Mouse (Mus musculus) bone marrow macrophage, adult 2 months (primary cell): Measurements from ENCODE around the gene Pcnx2.

ENCODE experiments used
- CTCF ChIP-seq: IDR thresholded peaks from 2 replicates; pipeline ENCODE4 v1.5.1; 2012; ENCODE audit warnings: low read depth, mild to moderate bottlenecking, low read length, moderate library complexity
- POLR2A ChIP-seq: IDR thresholded peaks from 2 replicates; pipeline ENCODE4 v1.6.1; 2012; ENCODE audit warnings: mild to moderate bottlenecking, low read depth, low read length, borderline replicate concordance

DNA sequence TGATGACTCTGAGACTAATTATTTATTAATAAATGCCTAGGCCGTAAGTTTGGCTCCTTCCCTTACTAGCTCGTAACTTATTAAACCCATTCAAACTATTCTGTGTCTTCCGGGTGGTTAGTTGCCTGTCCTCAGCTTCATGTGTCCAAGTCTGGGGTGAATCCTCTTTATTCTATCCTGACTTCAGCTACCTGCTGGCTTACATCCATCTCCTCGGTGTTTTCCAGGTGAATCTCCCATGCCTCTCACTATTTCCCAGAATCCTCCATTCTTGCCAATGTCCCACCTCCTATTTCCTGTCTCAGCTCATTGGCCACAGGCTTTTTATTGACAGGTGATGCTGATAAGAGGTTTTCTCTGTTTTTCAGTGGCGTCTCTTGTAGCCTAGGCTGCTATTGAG lies 188.9 kb downstream of the Pcnx2 start:
- TF ChIP-seq CTCF = no peak
- TF ChIP-seq POLR2A = no peak
